Mouse (Mus musculus): ENCODE results near the gene Fignl1. TPM values are rescaled to one million over a fixed set of nuclear protein-coding genes. Genes with fewer than 3 reads are reported as not detected.

Fignl1 gene
- polyA plus RNA-seq, 1 experiment from 2014 or later = 40.4 TPM

GRCm38 (mm10) chr11:11801067-11801466 lies 7.7 kb downstream of the Fignl1 start:
- peaks cover 14% of the 10 kb centered on the region for H3K36me3 ChIP-seq (ENCODE audit: control insufficient read depth, insufficient read depth, low read length)
- WGBS = 88% methylated on average over 9 of the region's 9 CpGs

GRCm38 (mm10) chr11:11800304-11800703 lies 8.5 kb downstream of the Fignl1 start:
- no peak overlapping the region for H3K4me3 ChIP-seq (ENCODE audit: low read length)
- H3K27ac ChIP-seq (ENCODE audit: low read length) = no peak overlapping the region
- ATAC-seq = no peak
- no peaks in the 10 kb centered on the region for H3K9me3 ChIP-seq (ENCODE audit: control insufficient read depth, low read length)
- no peak overlapping the region for H3K4me2 ChIP-seq (ENCODE audit: low read depth, low read length)
- H3K4me1 ChIP-seq (ENCODE audit: control insufficient read depth, insufficient read depth, low read length) = no peaks in the 10 kb centered on the region
- no peak overlapping the region for H3K9ac ChIP-seq (ENCODE audit: low read depth, low read length)
- peaks cover 14% of the 10 kb centered on the region for H3K36me3 ChIP-seq (ENCODE audit: control insufficient read depth, insufficient read depth, low read length)
- no peaks in the 10 kb centered on the region for H3K27me3 ChIP-seq (replicated peaks; ENCODE audit: control insufficient read depth, insufficient read depth, low read length)
- WGBS = 94% methylated on average over 3 of the region's 3 CpGs

More at GRCm38 (mm10) chr11:11801067-11801466, 7.7 kb downstream of the Fignl1 start:
- ATAC-seq = no peak
- H3K27me3 ChIP-seq (replicated peaks; ENCODE audit: control insufficient read depth, insufficient read depth, low read length) = no peaks in the 10 kb centered on the region
- no peaks in the 10 kb centered on the region for H3K9me3 ChIP-seq (ENCODE audit: control insufficient read depth, low read length)
- no peak overlapping the region for H3K4me3 ChIP-seq (ENCODE audit: low read length)
- no peak overlapping the region for H3K27ac ChIP-seq (ENCODE audit: low read length)
- H3K4me2 ChIP-seq (ENCODE audit: low read depth, low read length) = no peak overlapping the region
- no peaks in the 10 kb centered on the region for H3K4me1 ChIP-seq (ENCODE audit: control insufficient read depth, insufficient read depth, low read length)
- H3K9ac ChIP-seq (ENCODE audit: low read depth, low read length) = no peak overlapping the region

- H3K27me3 ChIP-seq (replicated peaks; ENCODE audit: control insufficient read depth, insufficient read depth, low read length) = no peaks in the 10 kb centered on the region
- WGBS = 95% methylated on average over 1 of the region's 1 CpGs
- H3K4me1 ChIP-seq (ENCODE audit: control insufficient read depth, insufficient read depth, low read length) = no peaks in the 10 kb centered on the region
- H3K36me3 ChIP-seq (ENCODE audit: control insufficient read depth, insufficient read depth, low read length) = peaks cover 14% of the 10 kb centered on the region
- H3K4me2 ChIP-seq (ENCODE audit: low read depth, low read length) = no peak overlapping the region
- H3K9ac ChIP-seq (ENCODE audit: low read depth, low read length) = no peak overlapping the region
- H3K27ac ChIP-seq (ENCODE audit: low read length) = no peak overlapping the region
- no peaks in the 10 kb centered on the region for H3K9me3 ChIP-seq (ENCODE audit: control insufficient read depth, low read length)
- ATAC-seq = no peak
- no peak overlapping the region for H3K4me3 ChIP-seq (ENCODE audit: low read length)
Observed at GRCm38 (mm10) chr11:11798690-11799089, 10.1 kb downstream of the Fignl1 start.

- 35% methylated on average over 1 of the region's 1 CpGs for WGBS
- H3K4me1 ChIP-seq (ENCODE audit: control insufficient read depth, insufficient read depth, low read length) = no peaks in the 10 kb centered on the region
- ATAC-seq = peak; percentile 91
- peaks cover 8% of the 10 kb centered on the region; the same call in 1 of the 2 replicates for H3K36me3 ChIP-seq (ENCODE audit: control insufficient read depth, insufficient read depth, low read length)
- H3K27me3 ChIP-seq (replicated peaks; ENCODE audit: control insufficient read depth, insufficient read depth, low read length) = no peaks in the 10 kb centered on the region
- no peak overlapping the region for H3K4me2 ChIP-seq (ENCODE audit: low read depth, low read length)
- H3K27ac ChIP-seq (ENCODE audit: low read length) = no peak overlapping the region
- no peak overlapping the region for H3K4me3 ChIP-seq (ENCODE audit: low read length)
- H3K9ac ChIP-seq (ENCODE audit: low read depth, low read length) = no peak overlapping the region
- H3K9me3 ChIP-seq (ENCODE audit: control insufficient read depth, low read length) = no peaks in the 10 kb centered on the region
Observed at GRCm38 (mm10) chr11:11794626-11795025, 14.1 kb downstream of the Fignl1 start.

GRCm38 (mm10) chr11:11788521-11788974 lies 20.2 kb downstream of the Fignl1 start:
- Histone ChIP-seq H3K27me3 (replicated peaks; ENCODE audit: control insufficient read depth, insufficient read depth, low read length) (no peaks in the 10 kb centered on the region), H3K9me3 (ENCODE audit: control insufficient read depth, low read length) (no peaks in the 10 kb centered on the region), H3K4me2 (ENCODE audit: low read depth, low read length) (no peak overlapping the region), H3K27ac (ENCODE audit: low read length) (no peak overlapping the region), H3K4me3 (ENCODE audit: low read length) (0 out of 2 replicates have a peak overlapping the region, but pooled peaks have one; percentile 17), H3K9ac (ENCODE audit: low read depth, low read length) (no peak overlapping the region), H3K36me3 (ENCODE audit: control insufficient read depth, insufficient read depth, low read length) (no peaks in the 10 kb centered on the region), H3K4me1 (ENCODE audit: control insufficient read depth, insufficient read depth, low read length) (no peaks in the 10 kb centered on the region)
- ATAC-seq = peak; percentile 96
- WGBS = under 1% methylated on average over 8 of the region's 8 CpGs

- ATAC-seq = no peak
- 62% methylated on average over 6 of the region's 6 CpGs for WGBS
- no peak overlapping the region for H3K4me3 ChIP-seq (ENCODE audit: low read length)
- H3K4me2 ChIP-seq (ENCODE audit: low read depth, low read length) = no peak overlapping the region
- no peaks in the 10 kb centered on the region for H3K4me1 ChIP-seq (ENCODE audit: control insufficient read depth, insufficient read depth, low read length)
- no peaks in the 10 kb centered on the region for H3K27me3 ChIP-seq (replicated peaks; ENCODE audit: control insufficient read depth, insufficient read depth, low read length)
- no peak overlapping the region for H3K9ac ChIP-seq (ENCODE audit: low read depth, low read length)
- no peak overlapping the region for H3K27ac ChIP-seq (ENCODE audit: low read length)
- no peaks in the 10 kb centered on the region for H3K36me3 ChIP-seq (ENCODE audit: control insufficient read depth, insufficient read depth, low read length)
- no peaks in the 10 kb centered on the region for H3K9me3 ChIP-seq (ENCODE audit: control insufficient read depth, low read length)
Observed at GRCm38 (mm10) chr11:11785457-11785856, 23.3 kb downstream of the Fignl1 start.

GRCm38 (mm10) chr11:11781728-11782127 lies 27.0 kb downstream of the Fignl1 start:
- Histone ChIP-seq H3K27me3 (replicated peaks; ENCODE audit: control insufficient read depth, insufficient read depth, low read length) (no peaks in the 10 kb centered on the region), H3K4me1 (ENCODE audit: control insufficient read depth, insufficient read depth, low read length) (no peaks in the 10 kb centered on the region), H3K36me3 (ENCODE audit: control insufficient read depth, insufficient read depth, low read length) (no peaks in the 10 kb centered on the region), H3K4me3 (ENCODE audit: low read length) (no peak overlapping the region), H3K4me2 (ENCODE audit: low read depth, low read length) (no peak overlapping the region), H3K9ac (ENCODE audit: low read depth, low read length) (no peak overlapping the region), H3K27ac (ENCODE audit: low read length) (no peak overlapping the region), H3K9me3 (ENCODE audit: control insufficient read depth, low read length) (no peaks in the 10 kb centered on the region)
- 84% methylated on average over 8 of the region's 8 CpGs for WGBS
- no peak for ATAC-seq

GRCm38 (mm10) chr11:11778345-11778744 lies 30.4 kb downstream of the Fignl1 start:
- Histone ChIP-seq H3K27ac (ENCODE audit: low read length) (no peak overlapping the region), H3K27me3 (replicated peaks; ENCODE audit: control insufficient read depth, insufficient read depth, low read length) (no peaks in the 10 kb centered on the region), H3K9me3 (ENCODE audit: control insufficient read depth, low read length) (no peaks in the 10 kb centered on the region), H3K4me1 (ENCODE audit: control insufficient read depth, insufficient read depth, low read length) (no peaks in the 10 kb centered on the region), H3K36me3 (ENCODE audit: control insufficient read depth, insufficient read depth, low read length) (no peaks in the 10 kb centered on the region), H3K4me3 (ENCODE audit: low read length) (no peak overlapping the region), H3K4me2 (ENCODE audit: low read depth, low read length) (no peak overlapping the region), H3K9ac (ENCODE audit: low read depth, low read length) (no peak overlapping the region)
- 89% methylated on average over 6 of the region's 6 CpGs for WGBS
- no peak for ATAC-seq

- Histone ChIP-seq H3K27ac (ENCODE audit: low read length) (no peak overlapping the region), H3K9me3 (ENCODE audit: control insufficient read depth, low read length) (no peaks in the 10 kb centered on the region), H3K9ac (ENCODE audit: low read depth, low read length) (no peak overlapping the region), H3K4me1 (ENCODE audit: control insufficient read depth, insufficient read depth, low read length) (no peaks in the 10 kb centered on the region), H3K4me2 (ENCODE audit: low read depth, low read length) (no peak overlapping the region), H3K36me3 (ENCODE audit: control insufficient read depth, insufficient read depth, low read length) (no peaks in the 10 kb centered on the region), H3K27me3 (replicated peaks; ENCODE audit: control insufficient read depth, insufficient read depth, low read length) (no peaks in the 10 kb centered on the region), H3K4me3 (ENCODE audit: low read length) (no peak overlapping the region)
- ATAC-seq = no peak
- WGBS = 87% methylated on average over 2 of the region's 2 CpGs
Observed at GRCm38 (mm10) chr11:11777796-11778195, 31.0 kb downstream of the Fignl1 start.

- WGBS = 68% methylated on average over 3 of the region's 3 CpGs
- Histone ChIP-seq H3K9me3 (ENCODE audit: control insufficient read depth, low read length) (no peaks in the 10 kb centered on the region), H3K9ac (ENCODE audit: low read depth, low read length) (no peak overlapping the region), H3K27me3 (replicated peaks; ENCODE audit: control insufficient read depth, insufficient read depth, low read length) (no peaks in the 10 kb centered on the region), H3K4me1 (ENCODE audit: control insufficient read depth, insufficient read depth, low read length) (no peaks in the 10 kb centered on the region), H3K27ac (ENCODE audit: low read length) (no peak overlapping the region), H3K36me3 (ENCODE audit: control insufficient read depth, insufficient read depth, low read length) (no peaks in the 10 kb centered on the region), H3K4me3 (ENCODE audit: low read length) (no peak overlapping the region), H3K4me2 (ENCODE audit: low read depth, low read length) (no peak overlapping the region)
- ATAC-seq = no peak
Observed at GRCm38 (mm10) chr11:11777246-11777645, 31.5 kb downstream of the Fignl1 start.

Measured in intestine, embryonic 16.5 days (tissue).